In genomic region chr11:6006351-6007009, GRCm38 (mm10) we compare ENCODE assay signal across 9 mouse cellular contexts. TPM values are rescaled to one million over a fixed set of nuclear protein-coding genes. Genes with fewer than 3 reads are reported as not detected.
DNase-seq lines count a peak whose midpoint lies in the region; ATAC-seq and TF ChIP-seq lines count a peak whose summit lies in the region.
"Not testable (repeated sequence)": the region's sequence is repeated elsewhere in the genome, so short reads cannot be mapped to it uniquely, and the experiment has no call there.
"Had no signal": no experiment of that assay in that cellular context is flagged by ENCODE, and none has a peak within 500 bp of the region (broad histone marks: within the 10 kb centered on the region; RNA-seq: fewer than 3 reads in every experiment).

No protein-coding gene starts in this region.

- H3K9me3 ChIP-seq in forebrain, embryonic 11.5 days (ENCODE audit: control insufficient read depth, low read length); heart, embryonic 13.5 days; hindbrain, postnatal 0 days (ENCODE audit: low read length); liver, embryonic 16.5 days (replicated peaks; ENCODE audit: control insufficient read depth, low read length); midbrain, embryonic 14.5 days (ENCODE audit: control insufficient read depth, low read length); stomach, embryonic 15.5 days: not testable (repeated sequence)

- peak overlapping the region; percentile 53 for H3K4me3 ChIP-seq in bone marrow, adult 2 months (replicated peaks; ENCODE audit: control insufficient read depth, low read depth, low read length)
- peak overlapping the region; percentile 29 for H3K4me3 ChIP-seq in forebrain, embryonic 11.5 days (ENCODE audit: low read depth, low read length)
- peak overlapping the region; percentile 54 for H3K4me3 ChIP-seq in heart, embryonic 13.5 days
- peak overlapping the region; percentile 33 for H3K4me3 ChIP-seq in hindbrain, postnatal 0 days (ENCODE audit: low read length)
- H3K4me3 ChIP-seq in left cerebral cortex, adult 2 months, result peak overlapping the region; percentile 37
- peak overlapping the region; percentile 54 for H3K4me3 ChIP-seq in liver, embryonic 16.5 days (ENCODE audit: low read depth, low read length)
- H3K4me3 ChIP-seq in midbrain, embryonic 14.5 days (replicated peaks; ENCODE audit: low read depth, low read length), result peak overlapping the region; percentile 32
- H3K4me3 ChIP-seq in stomach, embryonic 15.5 days (replicated peaks), result peak overlapping the region; percentile 44

- H3K4me1 ChIP-seq in bone marrow, adult 2 months (ENCODE audit: control insufficient read depth, insufficient read depth, low read length); forebrain, embryonic 11.5 days (replicated peaks; ENCODE audit: control insufficient read depth, insufficient read depth, low read length); hindbrain, postnatal 0 days (ENCODE audit: insufficient read depth, low read length); liver, embryonic 16.5 days (ENCODE audit: control insufficient read depth, low read depth, low read length); midbrain, embryonic 14.5 days (ENCODE audit: control insufficient read depth, insufficient read depth, low read length): not testable (repeated sequence)
- H3K4me1 ChIP-seq in heart, embryonic 13.5 days, result peaks cover 23% of the 10 kb centered on the region
- peaks cover 16% of the 10 kb centered on the region for H3K4me1 ChIP-seq in stomach, embryonic 15.5 days

- WGBS in bone marrow, adult 2 months, result 2% methylated on average over 40 of the region's 44 CpGs
- 4% methylated on average over 34 of the region's 44 CpGs for WGBS in forebrain, embryonic 11.5 days
- 5% methylated on average over 41 of the region's 44 CpGs for WGBS in heart, embryonic 13.5 days
- WGBS in hindbrain, postnatal 0 days, result 19% methylated on average over 32 of the region's 44 CpGs
- 2% methylated on average over 33 of the region's 44 CpGs for WGBS in liver, embryonic 16.5 days (ENCODE audit: insufficient replicate concordance)
- WGBS in midbrain, embryonic 14.5 days, result 6% methylated on average over 40 of the region's 44 CpGs
- 8% methylated on average over 40 of the region's 44 CpGs for WGBS in stomach, embryonic 15.5 days

- not testable (repeated sequence) for H3K36me3 ChIP-seq in forebrain, embryonic 11.5 days (ENCODE audit: control insufficient read depth, insufficient read depth, low read length); heart, embryonic 13.5 days; hindbrain, postnatal 0 days (ENCODE audit: insufficient read depth, low read length); liver, embryonic 16.5 days (ENCODE audit: control insufficient read depth, insufficient read depth); midbrain, embryonic 14.5 days (ENCODE audit: control insufficient read depth, insufficient read depth, low read length); stomach, embryonic 15.5 days

- not testable (repeated sequence) for ATAC-seq in forebrain, embryonic 11.5 days (replicated peaks; ENCODE audit: low FRiP score); heart, embryonic 13.5 days (ENCODE audit: extremely low read depth, insufficient number of reproducible peaks, low FRiP score, low TSS enrichment); hindbrain, postnatal 0 days; liver, embryonic 16.5 days (ENCODE audit: low read depth); midbrain, embryonic 14.5 days (ENCODE audit: low FRiP score, low TSS enrichment); stomach, embryonic 15.5 days (ENCODE audit: insufficient read depth, low FRiP score, low read depth)

- H3K27ac ChIP-seq in bone marrow, adult 2 months (ENCODE audit: control insufficient read depth, insufficient read depth, low read depth, low read length, poor library complexity), result peak overlapping the region; percentile 73
- not testable (repeated sequence) for H3K27ac ChIP-seq in forebrain, embryonic 11.5 days (ENCODE audit: low read depth, low read length); heart, embryonic 13.5 days (replicated peaks); hindbrain, postnatal 0 days; liver, embryonic 16.5 days (ENCODE audit: low read length); midbrain, embryonic 14.5 days (replicated peaks; ENCODE audit: low read depth, low read length); stomach, embryonic 15.5 days
- H3K27ac ChIP-seq in left cerebral cortex, adult 2 months, result 0 out of 2 replicates have a peak overlapping the region, but pooled peaks have one; percentile 19

- not testable (repeated sequence) for TF ChIP-seq POLR2A in bone marrow, adult 2 months (IDR thresholded peaks at IDR 0.05; ENCODE audit: borderline replicate concordance, control insufficient read depth, low read depth, low read length)

- not testable (repeated sequence) for H3K27me3 ChIP-seq in forebrain, embryonic 11.5 days (ENCODE audit: control insufficient read depth, insufficient read depth, low read length); hindbrain, postnatal 0 days (ENCODE audit: insufficient read depth, low read length); liver, embryonic 16.5 days (ENCODE audit: control insufficient read depth, insufficient read depth, low read depth, low read length); midbrain, embryonic 14.5 days (ENCODE audit: control insufficient read depth, insufficient read depth, low read length); stomach, embryonic 15.5 days (replicated peaks)
- peaks cover 14% of the 10 kb centered on the region; the same call in 1 of the 2 replicates for H3K27me3 ChIP-seq in heart, embryonic 13.5 days (replicated peaks)

- H3K9ac ChIP-seq in forebrain, embryonic 11.5 days (ENCODE audit: low read length); hindbrain, postnatal 0 days (replicated peaks; ENCODE audit: low read length); midbrain, embryonic 14.5 days (replicated peaks; ENCODE audit: low read length); stomach, embryonic 15.5 days: not testable (repeated sequence)
- H3K9ac ChIP-seq in heart, embryonic 13.5 days, result peak overlapping the region; percentile 73
- H3K9ac ChIP-seq in liver, embryonic 16.5 days (ENCODE audit: low read depth, low read length), result 0 out of 2 replicates have a peak overlapping the region, but pooled peaks have one; percentile 20

- TF ChIP-seq CTCF in bone marrow, adult 2 months (IDR thresholded peaks at IDR 0.05; ENCODE audit: control insufficient read depth, insufficient read depth, low read length); hindbrain, postnatal 0 days (IDR thresholded peaks at IDR 0.05; ENCODE audit: low read depth); left cerebral cortex, adult 2 months (IDR thresholded peaks at IDR 0.05): not testable (repeated sequence)

- intact Hi-C loops in left cerebral cortex, adult 2 months (cut with DNase I), result not testable (repeated sequence)

- not testable (repeated sequence) for DNase-seq in forebrain, embryonic 11.5 days (ENCODE audit: low spot score); hindbrain, postnatal 0 days (ENCODE audit: low spot score); left cerebral cortex, adult 2 months (ENCODE audit: extremely low spot score in 1 of 2, low spot score in 2 of 2); midbrain, embryonic 14.5 days

- H3K4me2 ChIP-seq in forebrain, embryonic 11.5 days (ENCODE audit: low read depth, low read length, severe bottlenecking), result peak overlapping the region; percentile 50; the same call in 1 of the 2 replicates
- peak overlapping the region; percentile 70 for H3K4me2 ChIP-seq in heart, embryonic 13.5 days
- peak overlapping the region; percentile 46 for H3K4me2 ChIP-seq in hindbrain, postnatal 0 days (ENCODE audit: low read depth, low read length)
- peak overlapping the region; percentile 42; the same call in 1 of the 2 replicates for H3K4me2 ChIP-seq in liver, embryonic 16.5 days (ENCODE audit: low read depth, low read length)
- peak overlapping the region; percentile 52 for H3K4me2 ChIP-seq in midbrain, embryonic 14.5 days (ENCODE audit: low read length)
- H3K4me2 ChIP-seq in stomach, embryonic 15.5 days, result peak overlapping the region; percentile 55

RNA-seq across cellular contexts. Expression of gene Ykt6, which starts 51.0 kb away (rescaled TPM):
- 24.6 and 30.8 TPM in 2 replicates for polyA plus RNA-seq in bone marrow, adult 2 months (2011; ENCODE audit: insufficient read depth, insufficient read length, low replicate concordance, missing spikeins)
- polyA plus RNA-seq in forebrain, embryonic 11.5 days (2014; fragmentation: Nextera tagmentation; extraction: Ambion mirVana), result 25.5 and 27.2 TPM in 2 replicates
- 39.1 and 41.1 TPM in 2 replicates for polyA plus RNA-seq in heart, embryonic 13.5 days (2015; fragmentation: Nextera tagmentation; extraction: Ambion mirVana)
- total RNA-seq in hindbrain, postnatal 0 days (2014; rRNA removed), result 130 TPM in 2 replicates
- 72.3 and 81.7 TPM in 2 replicates for polyA plus RNA-seq in hindbrain, postnatal 0 days (2015; fragmentation: Nextera tagmentation; extraction: Ambion mirVana)
- total RNA-seq in left cerebral cortex, adult 2 months (2021), result 10 to 100 TPM; 75.8 to 79.8 TPM
- 16.8 and 17.7 TPM in 2 replicates for polyA plus RNA-seq in liver, embryonic 16.5 days (2015; fragmentation: Nextera tagmentation; extraction: Ambion mirVana)
- 40.5 and 57.6 TPM in 2 replicates for polyA plus RNA-seq in midbrain, embryonic 14.5 days (2014; fragmentation: Nextera tagmentation; extraction: Ambion mirVana)
- polyA plus RNA-seq in stomach, embryonic 15.5 days (2015; fragmentation: Nextera tagmentation; extraction: Ambion mirVana), result 48.7 and 54.8 TPM in 2 replicates

RNA-seq across cellular contexts. Expression of gene Gck, which starts 56.6 kb away (rescaled TPM):
- 2.8 and 3.7 TPM in 2 replicates for polyA plus RNA-seq in bone marrow, adult 2 months (2011; ENCODE audit: insufficient read depth, insufficient read length, low replicate concordance, missing spikeins)
- 1.8 and 4.5 TPM in 2 replicates for polyA plus RNA-seq in forebrain, embryonic 11.5 days (2014; fragmentation: Nextera tagmentation; extraction: Ambion mirVana)
- polyA plus RNA-seq in heart, embryonic 13.5 days (2015; fragmentation: Nextera tagmentation; extraction: Ambion mirVana), result 1.2 and 1.5 TPM in 2 replicates
- 3.2 and 9.1 TPM in 2 replicates for total RNA-seq in hindbrain, postnatal 0 days (2014; rRNA removed)
- 7.1 and 7.5 TPM in 2 replicates for polyA plus RNA-seq in hindbrain, postnatal 0 days (2015; fragmentation: Nextera tagmentation; extraction: Ambion mirVana)
- total RNA-seq in left cerebral cortex, adult 2 months (2021), result 1 to 10 TPM; 1.7 to 2.4 TPM
- 0.48 and 0.57 TPM in 2 replicates for polyA plus RNA-seq in liver, embryonic 16.5 days (2015; fragmentation: Nextera tagmentation; extraction: Ambion mirVana)
- 5.9 and 9.8 TPM in 2 replicates for polyA plus RNA-seq in midbrain, embryonic 14.5 days (2014; fragmentation: Nextera tagmentation; extraction: Ambion mirVana)
- 3.4 and 3.5 TPM in 2 replicates for polyA plus RNA-seq in stomach, embryonic 15.5 days (2015; fragmentation: Nextera tagmentation; extraction: Ambion mirVana)
- total RNA-seq: gastrocnemius, postnatal 4 days had no signal

RNA-seq across cellular contexts. Expression of gene Camk2b, which starts 59.7 kb away (rescaled TPM):
- 1.4 and 5.1 TPM in 2 replicates for polyA plus RNA-seq in bone marrow, adult 2 months (2011; ENCODE audit: insufficient read depth, insufficient read length, low replicate concordance, missing spikeins)
- polyA plus RNA-seq in forebrain, embryonic 11.5 days (2014; fragmentation: Nextera tagmentation; extraction: Ambion mirVana), result 1.0 and 1.8 TPM in 2 replicates
- polyA plus RNA-seq in heart, embryonic 13.5 days (2015; fragmentation: Nextera tagmentation; extraction: Ambion mirVana), result 2.4 and 2.7 TPM in 2 replicates
- total RNA-seq in hindbrain, postnatal 0 days (2014; rRNA removed), result 188 and 212 TPM in 2 replicates
- 160 and 165 TPM in 2 replicates for polyA plus RNA-seq in hindbrain, postnatal 0 days (2015; fragmentation: Nextera tagmentation; extraction: Ambion mirVana)
- 100 to 1,000 TPM; 607 to 644 TPM for total RNA-seq in left cerebral cortex, adult 2 months (2021)
- 1.1 and 1.4 TPM in 2 replicates for polyA plus RNA-seq in liver, embryonic 16.5 days (2015; fragmentation: Nextera tagmentation; extraction: Ambion mirVana)
- polyA plus RNA-seq in midbrain, embryonic 14.5 days (2014; fragmentation: Nextera tagmentation; extraction: Ambion mirVana), result 85.6 and 124 TPM in 2 replicates
- 4.0 and 5.4 TPM in 2 replicates for polyA plus RNA-seq in stomach, embryonic 15.5 days (2015; fragmentation: Nextera tagmentation; extraction: Ambion mirVana)

Comparison
In these comparisons a context has a peak if more than half of its experiments do, and no peak if none do; other contexts are left out.
1. RNA of gene Camk2b, which starts 59.7 kb away (polyA plus RNA-seq): 160 to 165 TPM in hindbrain, postnatal 0 days and 85.6 to 124 TPM in midbrain, embryonic 14.5 days; 1.4 to 5.1 TPM in bone marrow, adult 2 months, 4.0 to 5.4 TPM in stomach, embryonic 15.5 days, 2.4 to 2.7 TPM in heart, embryonic 13.5 days, 1.1 to 1.4 TPM in liver, embryonic 16.5 days and 1.0 to 1.8 TPM in forebrain, embryonic 11.5 days; every median in the first group is over 10 times any median in the second.
2. Peak in every context shown above with its lines, with median percentiles within 50 percentile points of each other: H3K4me3 ChIP-seq and H3K4me2 ChIP-seq.